Mouse (Mus musculus): Measurements from ENCODE around the gene Mindy4.

Gene Mindy4

DNA sequence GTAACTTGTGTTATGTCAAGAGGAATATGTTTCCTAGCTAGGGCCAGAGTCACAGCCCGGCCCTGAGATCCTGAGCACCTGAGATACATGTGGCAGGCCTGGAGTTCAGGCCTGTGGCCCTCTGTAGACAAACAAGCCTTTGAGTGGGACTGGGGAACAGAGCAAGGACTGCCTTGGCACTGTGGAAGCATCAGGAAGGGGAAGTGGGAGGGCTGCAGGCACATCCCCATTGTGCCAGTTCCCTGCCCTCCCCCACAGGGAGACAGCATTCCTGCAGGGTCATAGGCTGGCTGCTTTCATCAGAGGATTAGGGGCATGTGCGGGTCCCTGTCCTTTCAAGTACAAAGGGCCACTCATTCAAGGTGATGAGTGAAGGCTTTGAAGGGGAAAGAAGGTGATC lies 107.0 kb downstream of the Mindy4 start:
- no peak for DNase-seq (ENCODE audit: low read depth)

- DNase-seq (ENCODE audit: low read depth) = peak; percentile 50
Observed at GRCm38 (mm10) chr6:55311962-55312361, 108.8 kb downstream of the Mindy4 start.

DNA sequence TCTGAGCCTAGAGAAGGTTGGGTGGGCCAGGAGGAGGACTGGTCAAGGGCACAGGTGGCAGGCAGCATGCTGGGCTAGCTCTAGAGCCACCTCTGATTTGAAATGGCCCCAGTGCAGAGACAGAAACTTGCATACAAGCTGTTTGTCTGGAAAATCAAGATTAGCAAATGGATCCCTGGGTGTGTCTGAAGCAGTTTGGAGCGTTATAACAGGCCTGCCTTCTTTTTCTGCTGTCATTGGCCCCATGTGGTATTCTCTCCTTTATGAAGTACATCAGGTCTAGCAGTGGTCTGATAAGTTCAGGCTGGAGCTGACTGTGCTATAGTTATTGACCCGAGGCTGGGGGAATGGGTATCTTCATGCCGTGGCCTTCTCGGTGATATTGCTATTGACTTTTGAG lies 110.7 kb downstream of the Mindy4 start:
- no peak for DNase-seq (ENCODE audit: low read depth)

DNA sequence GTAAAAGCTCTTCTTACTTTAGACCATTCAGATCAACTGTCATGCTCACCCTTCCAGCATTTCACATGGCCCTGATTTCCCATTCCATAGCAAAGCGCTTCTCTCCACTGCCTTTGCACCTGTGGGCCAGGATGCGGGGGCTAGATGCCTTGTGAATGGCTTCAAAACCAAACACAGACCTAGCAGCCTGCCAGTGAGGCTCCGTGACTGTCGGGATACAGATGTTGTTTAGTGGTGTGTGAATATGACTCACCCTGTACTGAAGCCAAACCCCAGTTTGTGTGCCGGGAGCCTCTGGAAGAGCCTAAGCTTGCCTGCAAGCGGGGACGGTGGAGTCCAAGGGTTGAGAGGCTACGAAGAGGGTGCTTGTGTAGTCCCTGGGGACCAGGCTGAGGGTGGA lies 111.4 kb downstream of the Mindy4 start:
- peak; percentile 94 for DNase-seq (ENCODE audit: low read depth)

DNA sequence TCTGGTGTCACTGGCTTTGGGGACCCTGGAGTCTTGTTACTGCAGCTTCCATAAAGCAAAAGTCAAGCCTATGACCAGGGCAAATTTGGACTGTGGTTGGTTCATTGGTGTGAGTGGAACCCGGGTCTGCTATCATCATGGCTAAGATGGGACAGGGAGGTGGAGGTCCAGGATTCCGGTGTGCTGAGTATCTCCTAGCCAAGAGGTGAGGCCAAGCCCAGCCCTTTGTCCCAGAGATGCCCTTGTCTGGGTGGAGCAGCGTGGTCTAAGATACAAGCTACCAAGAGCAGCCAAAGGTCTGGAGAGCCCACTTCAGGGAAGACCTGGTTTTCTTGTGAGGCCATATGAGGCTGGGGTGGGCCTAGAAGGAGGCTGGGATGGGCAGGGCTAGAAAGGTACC lies 115.4 kb downstream of the Mindy4 start:
- no peak for DNase-seq (ENCODE audit: low read depth)

DNA sequence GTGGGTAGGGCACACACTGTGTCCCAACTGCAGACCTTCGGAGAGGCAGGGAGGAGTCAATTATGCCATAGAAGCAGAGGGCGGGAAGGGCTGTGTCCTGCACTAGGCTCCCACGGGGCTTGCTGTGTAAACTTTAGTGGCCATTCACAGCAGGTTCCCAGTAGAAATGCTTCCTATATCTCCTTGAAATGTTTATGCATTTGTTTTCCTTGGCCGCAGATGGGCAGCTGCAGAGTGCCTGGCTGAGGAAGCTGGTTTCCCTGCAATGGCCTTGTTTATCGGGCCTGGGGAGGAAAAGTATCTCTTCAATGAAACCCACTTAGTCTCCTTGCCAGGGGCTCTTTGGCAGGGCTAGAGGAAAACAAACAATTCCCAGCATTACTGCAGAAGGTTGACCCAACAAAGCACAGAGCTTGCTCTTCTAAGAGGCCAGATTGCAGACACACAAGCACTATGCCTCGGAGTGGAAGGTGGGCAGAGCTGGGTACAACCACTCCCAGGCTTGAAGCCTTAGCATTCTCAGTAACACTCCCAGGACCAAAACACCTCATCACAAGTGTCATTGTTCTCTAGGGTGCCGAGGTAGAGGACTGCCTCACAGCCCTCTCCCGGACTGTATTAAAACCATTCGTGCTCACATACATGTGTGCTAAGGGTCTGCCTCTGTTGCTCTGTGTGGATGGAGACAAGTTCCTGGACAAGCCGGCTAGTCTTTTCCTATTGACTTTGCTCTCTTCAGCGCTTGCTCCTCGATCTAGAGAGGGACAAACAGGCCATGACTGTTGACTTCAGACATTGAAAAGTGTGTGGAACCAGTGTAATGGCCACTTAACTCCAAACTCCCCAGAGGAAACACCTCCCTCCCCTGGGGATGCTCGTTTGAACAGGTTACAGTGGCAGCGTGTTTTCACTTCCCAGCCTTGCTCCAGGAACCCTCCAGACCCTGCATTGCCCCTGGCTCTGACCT lies 116.7 kb downstream of the Mindy4 start:
- DNase-seq (ENCODE audit: low read depth) = peak; percentile 65

GRCm38 (mm10) chr6:55320894-55321293 lies 117.7 kb downstream of the Mindy4 start:
- DNase-seq (ENCODE audit: low read depth) = peak; percentile 73

- DNase-seq (ENCODE audit: low read depth) = no peak
Observed at GRCm38 (mm10) chr6:55321518-55321917, 118.3 kb downstream of the Mindy4 start.

- DNase-seq (ENCODE audit: low read depth) = no peak
Observed at GRCm38 (mm10) chr6:55322980-55323379, 119.8 kb downstream of the Mindy4 start.

DNA sequence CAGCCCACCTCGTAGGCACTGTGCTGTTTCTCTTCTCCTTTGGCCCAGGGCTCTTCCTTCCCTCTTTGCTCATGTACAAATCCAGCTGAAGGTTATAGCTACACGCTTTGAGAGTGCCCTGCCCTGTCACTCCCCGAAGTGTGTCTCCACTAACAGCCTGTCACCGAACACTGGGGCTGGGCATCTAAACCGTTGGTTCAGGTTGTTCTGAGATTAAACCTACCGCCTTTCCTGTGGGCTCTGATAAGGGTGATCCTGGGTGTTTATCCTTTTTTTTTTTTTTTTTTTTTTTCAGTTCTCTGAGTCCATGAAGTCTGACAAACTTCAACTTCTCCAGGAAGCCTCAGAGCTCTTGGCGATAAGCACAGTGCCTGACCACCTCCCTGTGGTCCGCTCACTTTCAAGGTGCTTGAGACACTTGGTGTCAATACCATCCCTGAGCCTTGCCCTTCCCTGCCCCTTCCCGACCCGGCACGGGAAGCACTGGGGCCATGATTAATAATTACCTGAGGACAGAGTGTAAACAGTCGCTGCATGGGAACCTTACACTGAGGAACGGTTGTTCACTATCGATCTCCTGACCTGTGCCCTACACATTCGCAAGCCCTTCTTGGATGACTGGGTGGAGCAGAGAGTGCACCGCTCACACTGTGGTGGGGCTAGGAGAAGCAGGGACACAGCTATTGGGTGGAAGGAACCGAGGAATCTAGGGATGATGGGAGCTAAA lies 120.9 kb downstream of the Mindy4 start:
- no peak for DNase-seq (ENCODE audit: low read depth)

GRCm38 (mm10) chr6:55324785-55325184 lies 121.6 kb downstream of the Mindy4 start:
- DNase-seq (ENCODE audit: low read depth) = no peak

DNA sequence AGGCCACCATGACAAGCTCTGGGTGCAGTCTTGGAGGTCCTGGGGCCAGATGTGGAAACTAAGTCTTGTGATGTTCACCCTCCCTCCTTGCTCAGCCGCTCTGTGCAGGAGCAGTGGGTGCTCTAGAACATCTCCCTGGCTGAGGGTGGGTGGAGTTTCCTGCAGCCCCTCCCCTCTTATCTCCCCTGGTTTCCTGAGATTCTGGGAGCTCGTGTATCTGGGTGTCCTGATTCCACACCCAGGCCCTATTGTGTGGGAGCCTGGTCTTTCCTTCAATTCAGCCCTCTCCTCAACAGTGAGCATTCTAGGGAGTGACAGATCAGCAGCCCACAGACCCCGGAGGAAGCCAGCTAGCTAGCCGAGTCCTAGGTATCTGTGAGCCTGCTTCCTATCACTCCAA lies 123.1 kb downstream of the Mindy4 start:
- DNase-seq (ENCODE audit: low read depth) = no peak

- DNase-seq (ENCODE audit: low read depth) = no peak
Observed at GRCm38 (mm10) chr6:55327326-55327725, 124.1 kb downstream of the Mindy4 start.

GRCm38 (mm10) chr6:55328179-55328578 lies 125.0 kb downstream of the Mindy4 start:
- DNase-seq (ENCODE audit: low read depth) = no peak

DNA sequence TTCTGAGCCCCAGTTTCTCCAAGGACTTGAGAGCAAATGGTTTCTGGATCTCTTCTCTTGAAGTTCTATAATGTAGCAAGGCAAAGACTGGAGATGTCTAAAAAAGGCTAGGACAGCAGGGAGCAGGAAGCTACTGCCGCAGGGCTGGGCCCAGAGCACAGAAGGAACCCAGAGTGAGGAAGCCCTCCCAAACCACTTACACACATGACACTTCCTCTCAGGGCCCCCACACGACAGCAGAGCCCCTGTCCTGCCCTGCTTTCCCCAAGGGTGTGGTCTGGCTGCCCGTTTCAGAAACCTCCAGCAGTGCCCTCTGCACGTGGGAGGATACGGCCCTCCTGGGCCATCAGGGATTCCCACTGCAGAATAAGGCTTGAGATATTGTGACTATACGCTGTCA lies 128.1 kb downstream of the Mindy4 start:
- DNase-seq (ENCODE audit: low read depth) = no peak

DNA sequence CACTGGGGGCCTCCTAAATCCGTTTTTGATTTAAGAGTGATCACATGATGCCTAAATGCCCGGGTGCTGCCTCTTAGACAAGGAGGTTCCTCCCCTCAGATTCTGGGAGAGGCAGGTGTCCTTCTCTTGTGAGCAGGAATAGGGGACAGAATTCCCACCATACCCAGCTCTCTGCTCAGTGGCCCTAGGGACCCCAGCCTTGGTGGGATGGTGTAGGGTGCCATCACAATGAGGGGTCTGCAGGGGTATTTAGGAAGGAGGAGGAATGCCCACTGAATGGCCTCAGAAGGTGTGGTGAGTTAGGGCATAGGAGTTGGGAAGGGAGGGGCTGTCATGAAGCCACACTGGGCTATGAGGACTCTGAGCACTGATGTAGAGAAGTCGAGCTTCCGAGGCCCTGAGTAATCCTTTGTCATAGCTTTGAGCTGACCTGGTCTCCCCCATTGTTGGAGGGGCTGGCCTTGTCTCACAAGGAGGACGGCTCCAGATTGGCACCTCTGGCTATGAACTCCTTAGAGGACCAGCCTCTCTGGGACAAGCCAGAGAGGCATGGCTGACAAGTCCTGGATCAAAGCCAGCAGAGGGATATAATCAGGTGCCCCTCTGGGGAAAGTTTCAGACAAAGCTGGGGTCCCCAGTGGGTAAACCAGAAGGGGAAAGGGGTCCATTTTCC lies 129.1 kb downstream of the Mindy4 start:
- peak; percentile 44 for DNase-seq (ENCODE audit: low read depth)

DNA sequence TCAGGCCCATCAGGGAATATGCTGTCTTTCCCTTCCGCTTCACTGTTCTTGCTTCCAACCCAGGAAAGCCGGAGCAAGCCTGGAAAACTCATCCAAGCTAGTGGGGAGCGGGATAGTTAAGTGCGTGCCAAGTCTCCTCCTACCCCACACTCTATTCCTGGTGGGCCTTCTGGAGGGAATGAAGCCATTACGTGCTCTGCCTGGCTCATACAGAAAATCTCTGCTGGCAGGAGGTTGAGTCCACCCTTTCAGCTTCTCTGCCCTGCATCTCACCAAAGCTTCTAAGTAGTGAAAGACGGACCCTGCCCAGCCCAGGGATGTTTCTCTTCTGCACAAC lies 129.6 kb downstream of the Mindy4 start:
- no peak for DNase-seq (ENCODE audit: low read depth)

- DNase-seq (ENCODE audit: low read depth) = peak; percentile 69
Observed at GRCm38 (mm10) chr6:55335989-55336514, 132.9 kb downstream of the Mindy4 start, which contains the start of gene Aqp1. Aqp1 (plus strand) TSS chr6:55336432.

- no peak for DNase-seq (ENCODE audit: low read depth)
Observed at GRCm38 (mm10) chr6:55337242-55337641, 134.1 kb downstream of the Mindy4 start.

DNA sequence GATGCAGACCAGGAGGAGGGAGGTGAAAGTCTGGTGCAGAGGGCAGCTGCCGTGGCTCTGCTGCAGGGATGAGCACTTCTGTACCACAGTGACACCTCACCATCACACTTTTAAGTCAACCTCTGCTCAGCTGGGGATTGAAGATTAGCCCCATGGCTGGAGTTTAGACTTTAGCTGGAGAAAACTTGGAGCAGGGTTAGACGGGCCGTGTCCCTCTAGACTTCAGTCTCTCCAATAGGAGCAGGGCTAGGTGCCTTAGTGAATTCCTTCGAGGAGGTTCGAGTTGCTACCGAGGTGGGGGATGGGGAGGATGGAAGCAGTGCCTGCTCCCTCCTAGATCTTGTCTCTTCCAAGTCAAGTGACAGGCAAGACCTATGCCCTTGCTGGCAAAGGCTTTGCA lies 134.9 kb downstream of the Mindy4 start:
- no peak for DNase-seq (ENCODE audit: low read depth)

GRCm38 (mm10) chr6:55338934-55339825 lies 136.0 kb downstream of the Mindy4 start:
- DNase-seq (ENCODE audit: low read depth) = peak; percentile 70

Measured in NIH3T3 (cell line).